Mouse (Mus musculus) layer of hippocampus, postnatal 14 days (tissue): Measurements from ENCODE around the gene Slc35e2. TPM values are rescaled to one million over a fixed set of nuclear protein-coding genes. Genes with fewer than 3 reads are reported as not detected.
"Not testable (repeated sequence)": the region's sequence is repeated elsewhere in the genome, so short reads cannot be mapped to it uniquely, and the experiment has no call there.

Experiments
- DNase-seq, 2 experiments: peaks; one replicate each; pipeline ENCODE4 v3.0.0; 2021 to 2022; ENCODE audit warnings: low spot score in 2 of 2, mixed read lengths in 1 of 2
- long read RNA-seq, 2 experiments: library from polyadenylated mRNA; stranded (forward); transcript quantifications; one replicate each; pipeline ENCODE4 v2.0.0; 2021
- total RNA-seq, 2 experiments: library from RNA; stranded (reverse); gene quantifications; 2 replicates each; pipeline ENCODE4 v1.2.3; 2021

Slc35e2 gene
- total RNA-seq = 10 to 100 TPM; 41.4 to 46.1 TPM
- long read RNA-seq, experiment 1, partial matches to known transcripts = 0 of 4 reads
- long read RNA-seq, experiment 1, other reads (novel, unspliced or antisense) = 1 of 4 reads
- long read RNA-seq, experiment 2, full-length matches to known transcripts = 1 of 2 reads
- long read RNA-seq, experiment 2, partial matches to known transcripts = 0 of 2 reads
- long read RNA-seq, experiment 2, other reads (novel, unspliced or antisense) = 1 of 2 reads

- peak; percentile 92 to 99 for DNase-seq
Observed at GRCm38 (mm10) chr4:155601091-155601996, at the start of gene Slc35e2. Gene Slc35e2, plus strand, starts transcription at chr4:155601416.

GRCm38 (mm10) chr4:155552917-155553532, 48.2 kb upstream of the Slc35e2 start:
- DNase-seq = no peak

- DNase-seq = no peak
Observed at GRCm38 (mm10) chr4:155554880-155555279, 46.3 kb upstream of the Slc35e2 start.

- DNase-seq = no peak
Observed at GRCm38 (mm10) chr4:155555464-155555863, 45.8 kb upstream of the Slc35e2 start.

GRCm38 (mm10) chr4:155559454-155559853, 41.8 kb upstream of the Slc35e2 start:
- no peak for DNase-seq

- DNase-seq = no peak
Observed at GRCm38 (mm10) chr4:155560932-155561331, 40.3 kb upstream of the Slc35e2 start.

GRCm38 (mm10) chr4:155561661-155562442, 39.4 kb upstream of the Slc35e2 start, which contains the start of gene Nadk:
Gene Nadk, plus strand, starts transcription at chr4:155562378.
- no peak for DNase-seq

- peak; percentile 37 to 52 for DNase-seq
Observed at GRCm38 (mm10) chr4:155562725-155563399, 38.4 kb upstream of the Slc35e2 start.

GRCm38 (mm10) chr4:155563400-155564231, 37.6 kb upstream of the Slc35e2 start:
- DNase-seq = peak; percentile 91 to 96

GRCm38 (mm10) chr4:155564315-155565069, 36.7 kb upstream of the Slc35e2 start:
- peak; percentile 23 to 64 for DNase-seq

- DNase-seq = no peak
Observed at GRCm38 (mm10) chr4:155566555-155566954, 34.7 kb upstream of the Slc35e2 start.

- DNase-seq = no peak
Observed at GRCm38 (mm10) chr4:155568170-155568569, 33.0 kb upstream of the Slc35e2 start.

- DNase-seq = no peak
Observed at GRCm38 (mm10) chr4:155568632-155569370, 32.4 kb upstream of the Slc35e2 start.

- no peak for DNase-seq
Observed at GRCm38 (mm10) chr4:155569818-155570217, 31.4 kb upstream of the Slc35e2 start.

GRCm38 (mm10) chr4:155570315-155570714, 30.9 kb upstream of the Slc35e2 start:
- not testable (repeated sequence) for DNase-seq

- no peak for DNase-seq
Observed at GRCm38 (mm10) chr4:155571442-155571841, 29.8 kb upstream of the Slc35e2 start.

- DNase-seq = no peak
Observed at GRCm38 (mm10) chr4:155573155-155573554, 28.1 kb upstream of the Slc35e2 start.

- DNase-seq = no peak
Observed at GRCm38 (mm10) chr4:155573876-155574275, 27.3 kb upstream of the Slc35e2 start.
